17 mouse cellular contexts compared by ENCODE assay signal in genomic region chrX:37908581-37908980, GRCm38 (mm10). TPM values are rescaled to one million over a fixed set of nuclear protein-coding genes. Genes with fewer than 3 reads are reported as not detected.
A peak's percentile ranks its signal among the peaks of the same experiment; 100 is the strongest.
DNase-seq lines count a peak whose midpoint lies in the region; ATAC-seq and TF ChIP-seq lines count a peak whose summit lies in the region.
"Had no signal": no experiment of that assay in that cellular context is flagged by ENCODE, and none has a peak within 500 bp of the region (broad histone marks: within the 10 kb centered on the region; RNA-seq: fewer than 3 reads in every experiment).

No protein-coding gene starts in this region.

- no peak overlapping the region for H3K27ac ChIP-seq in heart, adult 2 months
- H3K27ac ChIP-seq in liver, embryonic 14.5 days = no peak overlapping the region
- H3K27ac ChIP-seq in liver, embryonic 12.5 days = no peak overlapping the region
- H3K27ac ChIP-seq: hindbrain, embryonic 13.5 days had no signal

- H3K79me2 ChIP-seq in heart, adult 2 months (replicated peaks; ENCODE audit: control insufficient read depth, insufficient read depth, low read length) = no peaks in the 10 kb centered on the region

- intact Hi-C loops in heart, adult 2 months (cut with DNase I) = no loop called here

- no peaks in the 10 kb centered on the region for H3K36me3 ChIP-seq in heart, adult 2 months (ENCODE audit: control insufficient read depth, insufficient read depth, low read length)
- H3K36me3 ChIP-seq in liver, embryonic 14.5 days (replicated peaks; ENCODE audit: control insufficient read depth, insufficient read depth, low read depth) = no peaks in the 10 kb centered on the region
- no peaks in the 10 kb centered on the region for H3K36me3 ChIP-seq in liver, embryonic 12.5 days
- H3K36me3 ChIP-seq: hindbrain, embryonic 13.5 days had no signal

- WGBS in heart, adult 2 months = 51% methylated on average over 7 of the region's 7 CpGs
- WGBS in liver, embryonic 14.5 days (ENCODE audit: insufficient replicate concordance) = 49% methylated on average over 7 of the region's 7 CpGs
- WGBS in liver, embryonic 12.5 days (ENCODE audit: insufficient replicate concordance) = 43% methylated on average over 7 of the region's 7 CpGs

- no peak overlapping the region for H3K4me3 ChIP-seq in heart, adult 2 months
- no peak overlapping the region for H3K4me3 ChIP-seq in liver, embryonic 14.5 days (ENCODE audit: insufficient read depth in 1 of 2, low read depth in 2 of 2, low read length in 2 of 2)
- H3K4me3 ChIP-seq in liver, embryonic 12.5 days = no peak overlapping the region
- H3K4me3 ChIP-seq: hindbrain, embryonic 13.5 days had no signal

- no peak for ATAC-seq in liver, embryonic 14.5 days (ENCODE audit: insufficient read depth)
- no peak for ATAC-seq in liver, embryonic 12.5 days
- no peak for ATAC-seq in megakaryocyte progenitor cell, adult 5-6 weeks (replicated peaks; ENCODE audit: poor library complexity)
- ATAC-seq: forebrain, embryonic 14.5 days had no signal

- H3K9ac ChIP-seq in heart, adult 2 months (ENCODE audit: low read depth, low read length) = no peak overlapping the region
- H3K9ac ChIP-seq in liver, embryonic 14.5 days (replicated peaks) = no peak overlapping the region
- H3K9ac ChIP-seq in liver, embryonic 12.5 days = no peak overlapping the region
- H3K9ac ChIP-seq: hindbrain, embryonic 13.5 days had no signal

- H3K27me3 ChIP-seq in heart, adult 2 months (ENCODE audit: control insufficient read depth, insufficient read depth, low read length) = no peaks in the 10 kb centered on the region
- no peaks in the 10 kb centered on the region for H3K27me3 ChIP-seq in liver, embryonic 14.5 days (ENCODE audit: control insufficient read depth, insufficient read depth, low read length)
- H3K27me3 ChIP-seq in liver, embryonic 12.5 days (replicated peaks) = no peaks in the 10 kb centered on the region
- H3K27me3 ChIP-seq: hindbrain, embryonic 13.5 days had no signal

- TF ChIP-seq CTCF in heart, adult 2 months (IDR thresholded peaks at IDR 0.05) = peak; percentile 48
- TF ChIP-seq CTCF in liver, embryonic 14.5 days (IDR thresholded peaks at IDR 0.05; ENCODE audit: low read depth) = peak; percentile 10; the same call in 1 of the 2 replicates

- H3K4me1 ChIP-seq in heart, adult 2 months (ENCODE audit: control insufficient read depth, insufficient read depth, low read length) = no peaks in the 10 kb centered on the region
- H3K4me1 ChIP-seq in liver, embryonic 14.5 days (replicated peaks; ENCODE audit: control insufficient read depth in 2 of 2, insufficient read depth in 2 of 2, low read length in 1 of 2) = no peaks in the 10 kb centered on the region
- H3K4me1 ChIP-seq in liver, embryonic 12.5 days = no peaks in the 10 kb centered on the region
- H3K4me1 ChIP-seq: hindbrain, embryonic 13.5 days had no signal

- no peaks in the 10 kb centered on the region for H3K9me3 ChIP-seq in liver, embryonic 14.5 days (ENCODE audit: control insufficient read depth, low read length)
- H3K9me3 ChIP-seq in liver, embryonic 12.5 days (replicated peaks) = no peaks in the 10 kb centered on the region
- H3K9me3 ChIP-seq: hindbrain, embryonic 13.5 days had no signal

- no peak for DNase-seq in heart, adult 2 months
- DNase-seq in heart, postnatal 4 days = no peak
- no peak for DNase-seq in liver, embryonic 14.5 days (ENCODE audit: low read depth in 3 of 3, low spot score in 3 of 3)
- DNase-seq in ES-CJ7 (ENCODE audit: low read depth, low spot score) = peak; percentile 49
- peak; percentile 6 for DNase-seq in forelimb bud, embryonic 11.5 days (ENCODE audit: low read depth, low spot score)
- no peak for DNase-seq in urinary bladder, postnatal 10 days (ENCODE audit: low spot score)
- DNase-seq: liver; lung, postnatal 36 days; right cerebral cortex, postnatal 14 days had no signal

- no peak overlapping the region for H3K4me2 ChIP-seq in liver, embryonic 14.5 days (ENCODE audit: low read depth)
- H3K4me2 ChIP-seq in liver, embryonic 12.5 days = no peak overlapping the region
- H3K4me2 ChIP-seq: hindbrain, embryonic 13.5 days had no signal

- TF ChIP-seq EP300 in heart, adult 2 months (IDR thresholded peaks at IDR 0.05; ENCODE audit: insufficient read depth, low read depth, low read length) = no peak
- TF ChIP-seq EP300 in liver, embryonic 14.5 days (IDR thresholded peaks at IDR 0.05; ENCODE audit: low read depth) = no peak

- no peak for TF ChIP-seq POLR2A in heart, adult 2 months (IDR thresholded peaks at IDR 0.05; ENCODE audit: insufficient read depth, low read depth, low read length)

RNA-seq across cellular contexts. Expression of gene Rhox9, which starts 7.0 kb away (rescaled TPM):
- not detected for total RNA-seq in heart, adult 2 months (2021)
- polyA plus RNA-seq in heart, adult 2 months (2012; rRNA removed) = not detected in 2 replicates
- not detected for total RNA-seq in heart, postnatal 4 days (2021)
- not detected in 2 replicates for polyA plus RNA-seq in liver, embryonic 14.5 days (2012; rRNA removed)
- polyA plus RNA-seq in liver, embryonic 14.5 days (2014; fragmentation: Nextera tagmentation; extraction: Ambion mirVana) = not detected in 2 replicates
- not detected in 2 replicates for polyA plus RNA-seq in liver, embryonic 12.5 days (2016; fragmentation: Nextera tagmentation; extraction: Ambion mirVana)
- total RNA-seq in megakaryocyte progenitor cell, adult 5-6 weeks (2015) = not detected in 2 replicates
- not detected in 2 replicates for total RNA-seq in megakaryocyte progenitor cell, adult 5-6 weeks (2017)
- total RNA-seq: layer of hippocampus, adult 18-20 months had no signal
- polyA plus RNA-seq: forebrain, embryonic 14.5 days; gonadal fat pad, adult 2 months; hindbrain, embryonic 13.5 days; stomach, embryonic 16.5 days had no signal

RNA-seq across cellular contexts. Expression of gene Rhox7b, which starts 11.5 kb away (rescaled TPM):
- not detected for total RNA-seq in heart, adult 2 months (2021)
- polyA plus RNA-seq in heart, adult 2 months (2012; rRNA removed) = not detected in 2 replicates
- not detected for total RNA-seq in heart, postnatal 4 days (2021)
- not detected in 2 replicates for polyA plus RNA-seq in liver, embryonic 14.5 days (2012; rRNA removed)
- not detected in 2 replicates for polyA plus RNA-seq in liver, embryonic 14.5 days (2014; fragmentation: Nextera tagmentation; extraction: Ambion mirVana)
- polyA plus RNA-seq in liver, embryonic 12.5 days (2016; fragmentation: Nextera tagmentation; extraction: Ambion mirVana) = not detected in 2 replicates
- total RNA-seq in megakaryocyte progenitor cell, adult 5-6 weeks (2015) = not detected in 2 replicates
- not detected in 2 replicates for total RNA-seq in megakaryocyte progenitor cell, adult 5-6 weeks (2017)
- total RNA-seq: ES-E14; layer of hippocampus, adult 18-20 months had no signal
- polyA plus RNA-seq: forebrain, embryonic 14.5 days; gonadal fat pad, adult 2 months; hindbrain, embryonic 13.5 days; stomach, embryonic 16.5 days had no signal

RNA-seq across cellular contexts. Expression of gene Rhox8, which starts 29.8 kb away (rescaled TPM):
- total RNA-seq in heart, adult 2 months (2021) = not detected
- polyA plus RNA-seq in heart, adult 2 months (2012; rRNA removed) = not detected in 2 replicates
- total RNA-seq in heart, postnatal 4 days (2021) = not detected
- not detected in 2 replicates for polyA plus RNA-seq in liver, embryonic 14.5 days (2012; rRNA removed)
- not detected in 2 replicates for polyA plus RNA-seq in liver, embryonic 14.5 days (2014; fragmentation: Nextera tagmentation; extraction: Ambion mirVana)
- polyA plus RNA-seq in liver, embryonic 12.5 days (2016; fragmentation: Nextera tagmentation; extraction: Ambion mirVana) = not detected in 2 replicates
- not detected in 2 replicates for total RNA-seq in megakaryocyte progenitor cell, adult 5-6 weeks (2015)
- not detected in 2 replicates for total RNA-seq in megakaryocyte progenitor cell, adult 5-6 weeks (2017)
- total RNA-seq: ES-E14; layer of hippocampus, adult 18-20 months had no signal
- polyA plus RNA-seq: forebrain, embryonic 14.5 days; gonadal fat pad, adult 2 months; hindbrain, embryonic 13.5 days; stomach, embryonic 16.5 days had no signal

Comparison
In these comparisons a context has a peak if more than half of its experiments do, and no peak if none do; other contexts are left out.
1. DNase-seq: peak in ES-CJ7 (single experiment) and forelimb bud, embryonic 11.5 days (single experiment); none in heart, adult 2 months (0 of 2), heart, postnatal 4 days (single experiment), liver, embryonic 14.5 days (0 of 3) and urinary bladder, postnatal 10 days (single experiment).